Mouse (Mus musculus) midbrain, embryonic 11.5 days (tissue): ENCODE measurements around the gene Lhx6. TPM values are rescaled to one million over a fixed set of nuclear protein-coding genes. Genes with fewer than 3 reads are reported as not detected.

ENCODE experiments used
- ATAC-seq: fragments of 200-750 bp; cut with Nextera tagmentation; 2 replicates; pipeline ENCODE4 v1.8.0; 2017; ENCODE audit warnings: moderate TSS enrichment, moderate library complexity; ENCODE audit not compliant: low FRiP score
- DNase-seq: peaks from one replicate; pipeline ENCODE4 v3.0.0; 2015; ENCODE audit warnings: low spot score; ENCODE audit errors: missing footprints
- H3K27ac ChIP-seq: fragments of 300-500 bp; sonication (generic); 2 replicates; pipeline ENCODE4 v1.5.1; 2014; ENCODE audit warnings: low read depth, low read length
- H3K27me3 ChIP-seq: fragments of 300-500 bp; sonication (generic); 2 replicates; pipeline ENCODE4 v1.6.1; 2014; ENCODE audit warnings: mild to moderate bottlenecking, low read length, moderate library complexity, mixed read lengths; ENCODE audit not compliant: control insufficient read depth, insufficient read depth
- H3K36me3 ChIP-seq: fragments of 300-500 bp; sonication (generic); 2 replicates; pipeline ENCODE4 v1.6.1; 2014; ENCODE audit warnings: mild to moderate bottlenecking, low read length, moderate library complexity, mixed read lengths; ENCODE audit not compliant: control insufficient read depth, insufficient read depth
- H3K4me1 ChIP-seq: fragments of 300-500 bp; sonication (generic); 2 replicates; pipeline ENCODE4 v1.6.1; 2014; ENCODE audit warnings: low read length; ENCODE audit not compliant: control insufficient read depth, insufficient read depth
- H3K4me2 ChIP-seq: fragments of 300-500 bp; sonication (generic); 2 replicates; pipeline ENCODE4 v1.6.1; 2014; ENCODE audit warnings: mild to moderate bottlenecking, moderate library complexity
- H3K4me3 ChIP-seq: fragments of 300-500 bp; sonication (generic); 2 replicates; pipeline ENCODE4 v1.5.1; 2014; ENCODE audit warnings: low read depth, low read length
- H3K9ac ChIP-seq: fragments of 300-500 bp; sonication (generic); 2 replicates; pipeline ENCODE4 v1.6.1; 2014; ENCODE audit warnings: low read length
- H3K9me3 ChIP-seq: fragments of 300-500 bp; sonication (generic); 2 replicates; pipeline ENCODE4 v1.6.1; 2016; ENCODE audit warnings: low read length; ENCODE audit not compliant: control insufficient read depth
- WGBS: fragments of 180-500 bp; shearing (Covaris S2); extraction: QIAGEN DNeasy Blood & Tissue Kit; methylation state at CpG from one replicate; pipeline ENCODE4 v1.1.7; 2014; 5-methylcytosine and 5-hydroxymethylcytosine counted together
- polyA plus RNA-seq: library from polyadenylated mRNA; unstranded; fragments of >200 nt; fragmentation: Nextera tagmentation; extraction: Ambion mirVana; gene quantifications from 2 replicates; pipeline ENCODE4 v1.2.1, GENCODE M21; 2014

The Lhx6 gene
- polyA plus RNA-seq, 1 experiment from 2014 or later, result 0.92 TPM

- Histone ChIP-seq H3K4me3 (no peak overlapping the region), H3K27ac (no peak overlapping the region), H3K4me1 (no peaks in the 10 kb centered on the region), H3K9ac (no peak overlapping the region), H3K36me3 (peaks cover 13% of the 10 kb centered on the region), H3K9me3 (no peaks in the 10 kb centered on the region), H3K4me2 (no peak overlapping the region), H3K27me3 (no peaks in the 10 kb centered on the region)
- ATAC-seq (no peak), DNase-seq (no peak)
- WGBS, result 92% methylated on average over 9 of the region's 9 CpGs
These were observed 21.7 kb upstream of the Lhx6 start for GRCm38 (mm10) chr2:36126795-36127429.

GRCm38 (mm10) chr2:36112632-36113031, 7.4 kb upstream of the Lhx6 start:
- Histone ChIP-seq H3K36me3 (peaks cover 5% of the 10 kb centered on the region; the same call in 1 of the 2 replicates), H3K4me1 (no peaks in the 10 kb centered on the region), H3K27ac (no peak overlapping the region), H3K9me3 (no peaks in the 10 kb centered on the region), H3K27me3 (peaks cover 12% of the 10 kb centered on the region), H3K4me3 (no peak overlapping the region), H3K4me2 (no peak overlapping the region), H3K9ac (no peak overlapping the region)
- ATAC-seq (no peak), DNase-seq (no peak)
- 85% methylated on average over 3 of the region's 3 CpGs for WGBS

GRCm38 (mm10) chr2:36108615-36109014, 3.4 kb upstream of the Lhx6 start:
- Histone ChIP-seq H3K27ac (no peak overlapping the region), H3K9ac (no peak overlapping the region), H3K9me3 (no peaks in the 10 kb centered on the region), H3K4me2 (no peak overlapping the region), H3K27me3 (peaks cover 50% of the 10 kb centered on the region), H3K4me1 (peaks cover 18% of the 10 kb centered on the region), H3K4me3 (no peak overlapping the region), H3K36me3 (no peaks in the 10 kb centered on the region)
- no peak for ATAC-seq
- no peak for DNase-seq
- 8% methylated on average over 7 of the region's 7 CpGs for WGBS

GRCm38 (mm10) chr2:36104436-36104955, 712 bp downstream of the Lhx6 start:
- ATAC-seq (no peak), DNase-seq (peak; percentile 97)
- Histone ChIP-seq H3K9ac (peak overlapping the region; percentile 36), H3K4me1 (peaks cover 26% of the 10 kb centered on the region), H3K9me3 (no peaks in the 10 kb centered on the region), H3K4me3 (peak overlapping the region; percentile 39), H3K27me3 (peaks cover 88% of the 10 kb centered on the region), H3K27ac (no peak overlapping the region), H3K4me2 (peak overlapping the region; percentile 66), H3K36me3 (no peaks in the 10 kb centered on the region)
- under 1% methylated on average over 32 of the region's 32 CpGs for WGBS

DNA sequence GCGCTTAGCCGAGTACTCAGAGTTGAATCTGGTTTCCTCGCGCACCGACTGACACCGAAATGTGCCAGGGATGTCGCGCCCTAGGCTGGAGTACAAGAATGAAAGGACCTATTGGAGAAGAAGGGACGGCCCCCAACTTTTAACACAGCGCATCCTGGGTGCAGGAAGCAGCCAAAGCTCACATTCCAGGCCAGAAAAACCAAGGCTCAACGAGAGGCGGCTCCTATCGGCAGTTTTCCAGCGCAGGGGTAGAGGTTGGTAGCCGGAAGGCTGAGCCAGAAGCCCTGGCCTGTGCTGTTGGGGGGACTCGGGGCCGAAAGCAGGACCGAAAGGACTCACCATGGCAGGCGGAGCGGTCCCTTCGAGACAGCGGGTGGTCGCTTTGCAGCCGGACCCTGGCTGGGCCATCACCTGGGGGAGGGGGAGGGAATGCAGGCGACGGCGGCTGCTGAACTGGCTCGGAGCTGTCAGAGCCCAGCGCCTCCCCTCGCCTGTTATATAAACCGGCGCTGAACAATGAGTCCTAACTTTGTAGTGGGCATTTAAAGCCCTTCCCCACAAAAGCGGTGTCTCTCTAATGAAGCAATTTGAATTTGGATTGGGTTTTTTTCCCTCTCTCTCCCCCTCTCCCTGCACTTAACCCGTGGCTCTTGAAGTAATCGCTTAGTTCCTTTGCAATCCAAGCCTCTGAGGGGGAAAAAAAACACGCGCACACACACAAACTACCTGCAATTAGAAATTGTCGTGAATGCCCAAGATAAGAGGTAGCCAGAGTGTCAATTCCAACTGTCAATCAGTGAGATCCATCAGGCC, 1.4 kb downstream of the Lhx6 start:
- peak; percentile 27; the same call in 1 of the 2 replicates for ATAC-seq
- under 1% methylated on average over 38 of the region's 38 CpGs for WGBS
- H3K27ac ChIP-seq, result no peak overlapping the region

DNA sequence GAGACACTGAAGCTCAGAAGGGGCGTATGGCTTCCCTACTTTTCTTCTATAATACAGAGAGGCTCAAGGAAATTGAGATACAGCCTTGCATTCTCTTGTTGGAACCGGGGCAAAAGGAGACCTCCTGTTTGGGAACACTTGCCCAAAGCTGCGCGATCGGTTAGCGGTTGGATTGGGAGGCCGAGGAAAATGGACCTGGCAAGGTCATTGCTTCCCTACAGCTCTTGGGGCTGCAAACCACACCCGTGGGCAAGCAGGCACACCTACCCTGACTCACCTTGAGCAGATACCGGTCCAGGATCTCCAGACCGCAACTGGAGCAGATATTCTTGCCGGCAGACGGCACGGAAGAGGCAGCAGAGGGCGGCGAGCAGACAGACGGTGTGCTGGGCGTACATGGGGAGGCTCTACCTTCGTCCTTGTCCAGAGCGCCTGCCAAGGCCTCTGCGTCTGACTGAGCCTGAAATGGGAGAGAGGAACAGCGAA, 2.1 kb downstream of the Lhx6 start:
- Histone ChIP-seq H3K9me3 (no peaks in the 10 kb centered on the region), H3K27me3 (peaks cover 97% of the 10 kb centered on the region), H3K27ac (no peak overlapping the region), H3K4me2 (no peak overlapping the region), H3K4me3 (0 out of 2 replicates have a peak overlapping the region, but pooled peaks have one; percentile 0), H3K36me3 (no peaks in the 10 kb centered on the region), H3K4me1 (peaks cover 26% of the 10 kb centered on the region), H3K9ac (no peak overlapping the region)
- DNase-seq, result no peak
- ATAC-seq, result no peak
- WGBS, result 2% methylated on average over 21 of the region's 21 CpGs

More for the DNA sequence above, 1.4 kb downstream of the Lhx6 start:
- peaks cover 26% of the 10 kb centered on the region for H3K4me1 ChIP-seq
- no peak overlapping the region for H3K9ac ChIP-seq
- peak; percentile 96 for DNase-seq
- peak overlapping the region; percentile 39 for H3K4me3 ChIP-seq
- H3K4me2 ChIP-seq, result peak overlapping the region; percentile 25
- H3K27me3 ChIP-seq, result peaks cover 91% of the 10 kb centered on the region
- H3K9me3 ChIP-seq, result no peaks in the 10 kb centered on the region
- H3K36me3 ChIP-seq, result no peaks in the 10 kb centered on the region

GRCm38 (mm10) chr2:36102559-36102946, 2.7 kb downstream of the Lhx6 start:
- Histone ChIP-seq H3K4me2 (no peak overlapping the region), H3K9ac (no peak overlapping the region)
- WGBS, result 2% methylated on average over 21 of the region's 21 CpGs

DNA sequence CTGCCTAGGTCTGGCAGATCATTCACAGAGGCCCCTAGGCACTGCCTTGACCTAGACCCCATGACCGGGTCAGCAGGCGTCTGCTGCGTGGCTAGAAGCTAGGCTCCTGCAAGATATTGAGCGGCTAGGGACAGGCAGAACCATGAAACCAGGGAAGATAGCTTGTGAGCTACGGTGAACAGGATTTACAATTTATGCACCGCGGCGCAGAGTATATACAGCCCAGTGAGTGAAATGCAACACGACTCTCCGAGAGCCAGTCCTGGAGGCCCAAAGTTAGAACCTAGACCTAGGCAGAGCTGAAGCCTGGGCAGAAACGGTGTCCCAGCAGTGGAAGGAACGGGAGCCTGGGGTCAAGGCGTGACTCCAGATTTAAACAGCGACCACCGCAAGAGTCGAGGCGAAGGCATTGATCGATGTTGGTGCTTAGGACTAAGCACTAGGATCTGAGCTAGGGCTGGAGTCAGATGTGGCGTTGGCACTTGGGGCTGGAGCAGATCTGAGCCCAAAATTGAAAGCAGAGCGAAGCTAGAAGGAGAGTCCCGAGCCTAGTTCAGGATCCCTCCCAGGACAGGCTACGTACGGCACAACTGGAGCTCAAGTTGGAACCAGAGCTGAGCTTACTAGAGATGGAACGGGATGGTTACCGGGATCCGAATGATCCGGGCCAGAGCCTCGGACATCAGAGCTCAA, 3.2 kb downstream of the Lhx6 start:
- Histone ChIP-seq H3K27ac (no peak overlapping the region), H3K9ac (no peak overlapping the region), H3K27me3 (peaks cover 98% of the 10 kb centered on the region), H3K9me3 (no peaks in the 10 kb centered on the region), H3K36me3 (no peaks in the 10 kb centered on the region), H3K4me3 (no peak overlapping the region), H3K4me1 (peaks cover 26% of the 10 kb centered on the region), H3K4me2 (no peak overlapping the region)
- ATAC-seq (no peak), DNase-seq (no peak)
- WGBS, result 3% methylated on average over 28 of the region's 28 CpGs

More at GRCm38 (mm10) chr2:36102559-36102946, 2.7 kb downstream of the Lhx6 start:
- DNase-seq (peak; percentile 95), ATAC-seq (0 out of 2 replicates have a peak, but pooled peaks have one; percentile 22)
- H3K9me3 ChIP-seq, result no peaks in the 10 kb centered on the region
- H3K27me3 ChIP-seq, result peaks cover 97% of the 10 kb centered on the region
- H3K4me3 ChIP-seq, result 0 out of 2 replicates have a peak overlapping the region, but pooled peaks have one; percentile 0
- H3K4me1 ChIP-seq, result peaks cover 26% of the 10 kb centered on the region
- H3K36me3 ChIP-seq, result no peaks in the 10 kb centered on the region
- H3K27ac ChIP-seq, result no peak overlapping the region
